Mouse (Mus musculus): ENCODE measurements around the gene Plcb2. TPM values are rescaled to one million over a fixed set of nuclear protein-coding genes. Genes with fewer than 3 reads are reported as not detected.

The Plcb2 gene
- total and polyA plus RNA-seq, 3 experiments = 6.4 to 21.2 TPM; not detected in 1

GRCm38 (mm10) chr2:118663804-118664766, 64.2 kb downstream of the Plcb2 start:
- no peaks in the 10 kb centered on the region for H3K9me3 ChIP-seq (replicated peaks; ENCODE audit: insufficient read depth, low read length)
- H3K79me2 ChIP-seq (ENCODE audit: control insufficient read depth, insufficient read depth, low read length, poor library complexity) = peaks cover 15% of the 10 kb centered on the region
- H3K4me3 ChIP-seq (ENCODE audit: control insufficient read depth in 1 of 2, insufficient read depth in 1 of 2, low read depth in 2 of 2, low read length in 2 of 2) = peak overlapping the region; percentile 68 to 94
- peak; percentile 49 for DNase-seq (ENCODE audit: low read depth, low spot score)
- peak overlapping the region; percentile 61 for H3K27ac ChIP-seq (ENCODE audit: control insufficient read depth, low read depth, low read length)
- peaks cover 19 to 32% of the 10 kb centered on the region in 2 experiments for H3K4me1 ChIP-seq (ENCODE audit: control insufficient read depth in 1 of 2, insufficient read depth in 2 of 2, low read length in 2 of 2)
- H3K9ac ChIP-seq (ENCODE audit: control insufficient read depth, low read depth, low read length, poor library complexity, severe bottlenecking) = peak overlapping the region; percentile 81
- H3K27me3 ChIP-seq (ENCODE audit: control insufficient read depth in 1 of 2, insufficient read depth in 2 of 2, low read length in 2 of 2) = no peaks in the 10 kb centered on the region
- H3K36me3 ChIP-seq (ENCODE audit: control insufficient read depth in 1 of 2, insufficient read depth in 2 of 2, low read length in 2 of 2) = peaks cover 0 to 25% of the 10 kb centered on the region in 2 experiments; a peak in 2 of 4 replicates
- no peak for TF ChIP-seq ZNF384 (IDR thresholded peaks at IDR 0.05; ENCODE audit: low read depth, low read length)
- no peak for TF ChIP-seq MYB (IDR thresholded peaks at IDR 0.05; ENCODE audit: low read depth, low read length)
- no peak for TF ChIP-seq POLR2AphosphoS2 (IDR thresholded peaks at IDR 0.05; ENCODE audit: low read length)
- peak; percentile 98 for TF ChIP-seq MXI1 (IDR thresholded peaks at IDR 0.05; ENCODE audit: low read depth, low read length)
- 0 out of 2 replicates have a peak, but pooled peaks have one; percentile 3 for TF ChIP-seq ELF1 (IDR thresholded peaks at IDR 0.05; ENCODE audit: low read depth, low read length)
- no peak for TF ChIP-seq TAL1 (IDR thresholded peaks at IDR 0.05; ENCODE audit: low read length)
- no peak for TF ChIP-seq CHD1 (IDR thresholded peaks at IDR 0.05; ENCODE audit: low read depth, low read length)
- no peak for TF ChIP-seq TCF12 (IDR thresholded peaks at IDR 0.05; ENCODE audit: low read depth, low read length)
- TF ChIP-seq E2F4 (IDR thresholded peaks at IDR 0.05; ENCODE audit: borderline replicate concordance, low read depth, low read length) = no peak
- no peak for TF ChIP-seq HCFC1 (IDR thresholded peaks at IDR 0.05; ENCODE audit: low read depth, low read length)
- no peak for TF ChIP-seq MAZ (IDR thresholded peaks at IDR 0.05; ENCODE audit: low read depth, low read length)
- no peak for TF ChIP-seq GATA1 (IDR thresholded peaks at IDR 0.05; ENCODE audit: low read depth, low read length)
- TF ChIP-seq ZKSCAN1 (IDR thresholded peaks at IDR 0.05; ENCODE audit: low read depth, low read length) = no peak
- no peak for TF ChIP-seq MEF2A (IDR thresholded peaks at IDR 0.05; ENCODE audit: extremely low read depth, insufficient replicate concordance, low read depth, low read length, poor library complexity, severe bottlenecking)
- TF ChIP-seq KAT2A (conservative IDR thresholded peaks at IDR 0.05; ENCODE audit: low read depth, low read length) = no peak
- 0 out of 2 replicates have a peak, but pooled peaks have one; percentile 12 for TF ChIP-seq NRF1 (IDR thresholded peaks at IDR 0.05; ENCODE audit: insufficient read depth, low read depth, low read length, poor library complexity, severe bottlenecking)
- TF ChIP-seq EP300 (IDR thresholded peaks at IDR 0.05; ENCODE audit: low read depth in 1 of 2, low read length in 2 of 2) = 0 out of 4 replicates have a peak, but pooled peaks of 1 of the 2 experiments have one; percentile 2
- no peak for TF ChIP-seq CTCF (IDR thresholded peaks at IDR 0.05 in 2 of 3, conservative IDR thresholded peaks at IDR 0.05 in 1 of 3; ENCODE audit: control insufficient read depth in 1 of 3, insufficient read depth in 1 of 3, low read depth in 2 of 3, low read length in 3 of 3, poor library complexity in 1 of 3, severe bottlenecking in 1 of 3)
- no peak for TF ChIP-seq UBTF (IDR thresholded peaks at IDR 0.05; ENCODE audit: borderline replicate concordance, insufficient read depth, low read depth, low read length)
- TF ChIP-seq USF2 (IDR thresholded peaks at IDR 0.05; ENCODE audit: borderline replicate concordance in 1 of 2, insufficient read depth in 1 of 2, low read depth in 1 of 2, low read length in 2 of 2) = no peak
- TF ChIP-seq BHLHE40 (IDR thresholded peaks at IDR 0.05; ENCODE audit: borderline replicate concordance, low read depth, low read length) = no peak
- no peak for TF ChIP-seq ZMIZ1 (IDR thresholded peaks at IDR 0.05; ENCODE audit: low read depth, low read length)
- TF ChIP-seq RCOR1 (IDR thresholded peaks at IDR 0.05; ENCODE audit: low read depth, low read length) = no peak
- no peak for TF ChIP-seq ZC3H11A (IDR thresholded peaks at IDR 0.05; ENCODE audit: low read depth, low read length)
- 0 out of 2 replicates have a peak, but pooled peaks have one; percentile 3 for TF ChIP-seq USF1 (IDR thresholded peaks at IDR 0.05; ENCODE audit: low read depth, low read length)
- TF ChIP-seq NELFE (IDR thresholded peaks at IDR 0.05; ENCODE audit: low read depth, low read length) = peak; percentile 4; the same call in 1 of the 2 replicates
- TF ChIP-seq JUND (IDR thresholded peaks at IDR 0.05; ENCODE audit: low read depth, low read length) = no peak
- no peak; a peak in 1 of 4 replicates for TF ChIP-seq POLR2A (IDR thresholded peaks at IDR 0.05; ENCODE audit: control insufficient read depth in 1 of 2, insufficient read depth in 1 of 2, low read depth in 1 of 2, low read length in 2 of 2, poor library complexity in 1 of 2)
- TF ChIP-seq SIN3A (IDR thresholded peaks at IDR 0.05; ENCODE audit: low read length) = peak; percentile 74; the same call in 1 of the 2 replicates
- TF ChIP-seq CHD2 (IDR thresholded peaks at IDR 0.05; ENCODE audit: low read length) = no peak
- no peak for TF ChIP-seq GABPA (IDR thresholded peaks at IDR 0.05; ENCODE audit: low read depth, low read length)
- TF ChIP-seq ETS1 (IDR thresholded peaks at IDR 0.05; ENCODE audit: low read depth, low read length) = no peak
- no peak for TF ChIP-seq POLR2AphosphoS5 (IDR thresholded peaks at IDR 0.05; ENCODE audit: borderline replicate concordance, low read depth, low read length)
- no peak for TF ChIP-seq SMC3 (IDR thresholded peaks at IDR 0.05; ENCODE audit: low read depth, low read length)

Measured in MEL (cell line).